Mouse (Mus musculus): ENCODE measurements at regions not wholly inside any gene's neighbourhood (a gene's known extent, or its start where the extent isn't known, plus 50 kb on each side); places are given as distances from the start of the nearest gene placed in this dataset.

DNA sequence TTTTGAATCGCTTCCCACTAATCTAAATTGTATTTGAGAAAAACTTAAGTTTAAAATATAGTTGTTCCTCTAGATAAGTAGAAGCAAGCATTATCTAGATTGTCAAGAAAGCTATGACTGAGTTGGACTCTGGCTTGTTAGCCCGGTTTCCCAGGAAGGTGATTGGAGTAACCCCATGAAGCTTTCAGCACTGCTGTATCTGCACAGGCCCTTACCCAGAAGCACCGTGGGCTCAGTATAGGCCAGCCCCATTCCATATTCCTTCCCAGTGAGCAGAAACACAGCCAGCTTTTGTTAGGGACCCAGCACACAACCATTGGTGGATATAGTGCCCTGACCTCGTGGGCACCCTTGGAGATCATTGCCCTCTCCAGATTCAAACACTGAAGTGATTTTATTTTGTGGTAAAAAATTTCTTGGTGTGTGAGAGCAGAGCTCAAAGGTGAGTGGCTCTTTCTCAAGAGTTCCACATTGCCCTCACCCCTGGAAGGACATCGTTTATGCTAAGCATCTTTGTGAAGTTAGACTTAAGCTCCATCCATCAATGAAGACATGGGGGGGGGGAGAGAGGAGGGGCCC is 323.3 kb upstream of the Rnaseh2b start:
- no peak for TF ChIP-seq CHD1 (IDR thresholded peaks at IDR 0.05; ENCODE audit: low read depth, low read length)
- TF ChIP-seq HCFC1 (IDR thresholded peaks at IDR 0.05; ENCODE audit: low read depth, low read length): no peak
- no peak for TF ChIP-seq CTCF (IDR thresholded peaks at IDR 0.05 in 2 of 3, conservative IDR thresholded peaks at IDR 0.05 in 1 of 3; ENCODE audit: control insufficient read depth in 1 of 3, insufficient read depth in 1 of 3, low read depth in 2 of 3, low read length in 3 of 3, poor library complexity in 1 of 3, severe bottlenecking in 1 of 3)
- no peak for TF ChIP-seq ETS1 (IDR thresholded peaks at IDR 0.05; ENCODE audit: low read depth, low read length)
- TF ChIP-seq POLR2A (IDR thresholded peaks at IDR 0.05; ENCODE audit: control insufficient read depth in 1 of 2, insufficient read depth in 1 of 2, low read depth in 1 of 2, low read length in 2 of 2, poor library complexity in 1 of 2): no peak
- TF ChIP-seq ZC3H11A (IDR thresholded peaks at IDR 0.05; ENCODE audit: low read depth, low read length): no peak

Measured in MEL (cell line).